Mouse (Mus musculus): ENCODE results near the gene Cd81.

Gene Cd81

DNA sequence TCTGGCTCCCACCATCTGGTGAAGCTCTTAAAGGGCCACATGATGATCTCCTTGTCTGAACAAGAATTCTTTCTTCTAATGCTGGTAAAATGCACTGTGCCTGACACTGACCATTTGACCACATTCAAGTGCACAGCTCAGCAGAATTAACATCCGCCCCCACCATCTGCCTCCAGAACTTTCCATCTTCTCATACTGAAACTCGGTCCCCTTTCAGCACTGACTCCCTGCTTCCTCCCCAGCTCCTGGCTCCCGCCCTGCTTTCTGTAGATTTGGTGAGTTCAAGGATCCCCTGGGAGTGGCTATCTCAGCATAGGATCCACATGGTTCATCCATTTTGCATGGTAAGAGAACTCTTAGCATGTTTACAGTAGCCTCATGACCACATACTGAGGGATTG is 31.8 kb upstream of the Cd81 start:
- no peak for DNase-seq (ENCODE audit: extremely low read depth, low read depth, low spot score)

DNA sequence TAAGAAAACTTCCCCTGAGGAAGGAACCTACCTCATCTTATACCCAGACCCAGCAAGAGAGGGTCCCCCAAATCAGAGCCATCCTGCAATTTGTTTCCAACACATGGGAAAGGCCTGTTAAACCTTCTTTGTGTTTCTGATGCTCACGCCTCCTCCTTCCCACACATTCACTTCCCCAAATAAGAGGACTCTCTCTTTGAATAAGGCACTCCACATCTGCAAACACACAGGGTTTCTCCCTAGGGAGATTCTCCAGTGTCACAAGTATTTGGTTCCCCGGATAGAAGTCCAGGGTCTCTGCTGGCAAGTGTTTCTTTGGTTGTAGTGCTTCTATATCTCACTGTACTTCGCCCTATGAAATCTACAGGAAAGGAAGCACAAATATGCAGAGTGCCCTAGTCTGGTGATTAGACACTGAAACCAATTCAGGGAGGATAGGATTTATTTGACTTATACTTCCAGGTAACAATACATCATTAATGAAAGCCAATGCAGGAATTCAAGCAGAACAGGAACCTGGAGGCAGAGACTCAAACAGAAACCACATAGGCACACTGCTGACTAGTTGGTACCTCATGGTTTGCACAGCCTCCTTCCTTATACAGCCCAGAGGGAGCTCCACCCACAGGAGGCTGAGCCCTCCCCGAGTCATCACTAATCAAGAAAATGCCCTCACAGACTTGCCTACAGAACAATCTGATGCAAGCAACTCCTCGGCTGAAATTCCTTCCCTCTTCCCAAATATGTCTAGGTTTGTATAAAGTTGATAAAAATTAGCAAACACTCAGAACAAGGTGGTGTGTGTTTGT is 31.0 kb upstream of the Cd81 start:
- no peak for DNase-seq (ENCODE audit: extremely low read depth, low read depth, low spot score)

DNA sequence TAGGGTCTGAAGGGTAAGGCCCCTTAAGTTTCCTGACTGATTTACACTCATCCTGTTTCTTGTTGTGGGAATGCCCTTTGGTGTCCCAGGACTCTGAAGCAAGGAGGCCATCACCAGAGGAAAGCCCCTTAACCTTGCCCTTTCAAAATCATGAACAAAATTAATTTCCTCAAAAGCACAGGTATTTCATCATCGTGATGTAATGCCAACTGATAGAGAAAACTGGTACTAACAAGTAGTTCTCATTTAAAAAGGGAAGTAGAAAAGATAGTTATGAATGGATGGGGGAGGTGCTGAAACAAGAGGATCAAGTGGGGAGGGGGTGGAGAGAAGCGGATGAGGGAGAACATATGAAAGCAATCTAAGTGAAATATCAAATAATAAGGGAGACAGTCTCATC is 29.0 kb upstream of the Cd81 start:
- no peak for DNase-seq (ENCODE audit: extremely low read depth, low read depth, low spot score)

DNA sequence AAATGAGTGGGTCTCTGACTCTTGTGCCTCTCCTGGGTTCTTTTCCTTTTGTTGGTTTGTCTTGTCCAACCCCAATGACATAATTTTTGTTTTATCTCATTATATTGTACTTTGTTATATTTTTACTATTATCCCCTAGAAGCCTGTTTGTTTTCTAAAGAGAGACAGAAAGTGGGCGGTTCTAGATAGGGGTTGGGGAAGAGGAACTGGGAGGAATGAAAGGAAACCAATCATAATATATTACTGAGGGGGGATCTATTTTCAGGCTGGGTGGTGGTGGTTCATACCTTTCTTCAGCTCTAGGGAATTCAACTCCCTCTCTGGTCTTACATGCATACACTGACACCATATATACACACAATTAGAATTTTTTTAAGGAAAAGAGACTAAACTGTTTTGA is 28.2 kb upstream of the Cd81 start:
- DNase-seq (ENCODE audit: extremely low read depth, low read depth, low spot score), result no peak

DNA sequence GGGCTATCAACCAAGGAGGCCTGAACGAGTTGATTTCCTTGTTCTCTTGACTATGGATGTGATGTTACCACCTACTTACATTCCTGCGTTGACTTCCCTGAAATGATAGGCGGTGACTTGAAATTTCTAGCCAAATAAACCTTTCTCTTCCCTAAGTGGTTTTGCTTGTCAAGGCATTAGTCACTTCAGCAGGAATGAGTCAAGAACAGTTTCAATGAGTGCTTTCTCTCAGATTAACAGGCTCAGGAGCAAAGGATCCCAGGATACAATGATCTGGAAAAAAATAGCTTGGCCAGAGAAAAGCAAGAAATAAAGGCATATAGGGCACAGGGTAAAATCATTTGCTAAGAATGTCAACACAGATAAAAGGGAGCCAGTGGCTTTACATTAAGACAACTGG is 27.0 kb upstream of the Cd81 start:
- no peak for DNase-seq (ENCODE audit: extremely low read depth, low read depth, low spot score)

DNA sequence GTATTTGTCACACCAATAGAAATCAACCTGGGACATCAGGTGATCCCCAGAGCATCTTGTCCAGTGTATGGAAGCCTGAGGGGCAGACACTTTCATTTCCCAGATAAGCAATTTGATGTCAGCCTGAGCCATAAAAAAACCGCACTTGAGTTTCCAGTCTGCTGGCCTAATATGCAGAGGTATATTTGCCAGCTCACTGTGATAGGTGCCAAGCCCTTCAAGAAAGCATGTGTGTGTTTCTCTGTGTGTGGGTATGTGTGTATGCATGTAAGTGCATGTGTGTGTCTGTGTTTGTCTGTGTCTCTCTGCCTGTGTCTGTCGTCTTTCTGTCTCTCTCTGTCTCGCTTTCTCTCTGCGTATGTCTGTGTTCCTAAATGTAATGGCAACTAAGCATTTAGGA is 25.3 kb upstream of the Cd81 start:
- DNase-seq (ENCODE audit: extremely low read depth, low read depth, low spot score), result no peak

DNA sequence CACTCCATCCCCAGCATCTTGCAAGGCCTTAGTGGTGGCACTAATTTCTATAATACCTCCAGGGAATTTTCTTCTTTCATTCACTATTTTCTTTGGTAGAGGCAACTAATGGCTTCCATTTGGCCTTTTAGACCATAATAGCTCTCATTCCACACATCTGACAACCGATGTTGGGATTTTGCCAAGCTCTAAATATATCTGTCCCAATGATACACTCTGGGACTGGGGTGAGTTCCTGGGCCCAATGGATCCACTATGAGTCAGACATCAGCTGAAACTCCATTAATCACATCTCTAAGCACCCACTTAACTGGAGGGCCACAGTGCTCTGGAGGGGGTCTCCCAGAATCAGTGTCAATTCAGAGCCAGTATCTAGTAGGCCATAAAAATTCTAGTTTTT is 20.7 kb upstream of the Cd81 start:
- no peak for DNase-seq (ENCODE audit: extremely low read depth, low read depth, low spot score)

GRCm38 (mm10) chr7:143033581-143033980 is 19.0 kb upstream of the Cd81 start:
- DNase-seq (ENCODE audit: extremely low read depth, low read depth, low spot score), result no peak

GRCm38 (mm10) chr7:143034112-143034511 is 18.4 kb upstream of the Cd81 start:
- no peak for DNase-seq (ENCODE audit: extremely low read depth, low read depth, low spot score)

DNA sequence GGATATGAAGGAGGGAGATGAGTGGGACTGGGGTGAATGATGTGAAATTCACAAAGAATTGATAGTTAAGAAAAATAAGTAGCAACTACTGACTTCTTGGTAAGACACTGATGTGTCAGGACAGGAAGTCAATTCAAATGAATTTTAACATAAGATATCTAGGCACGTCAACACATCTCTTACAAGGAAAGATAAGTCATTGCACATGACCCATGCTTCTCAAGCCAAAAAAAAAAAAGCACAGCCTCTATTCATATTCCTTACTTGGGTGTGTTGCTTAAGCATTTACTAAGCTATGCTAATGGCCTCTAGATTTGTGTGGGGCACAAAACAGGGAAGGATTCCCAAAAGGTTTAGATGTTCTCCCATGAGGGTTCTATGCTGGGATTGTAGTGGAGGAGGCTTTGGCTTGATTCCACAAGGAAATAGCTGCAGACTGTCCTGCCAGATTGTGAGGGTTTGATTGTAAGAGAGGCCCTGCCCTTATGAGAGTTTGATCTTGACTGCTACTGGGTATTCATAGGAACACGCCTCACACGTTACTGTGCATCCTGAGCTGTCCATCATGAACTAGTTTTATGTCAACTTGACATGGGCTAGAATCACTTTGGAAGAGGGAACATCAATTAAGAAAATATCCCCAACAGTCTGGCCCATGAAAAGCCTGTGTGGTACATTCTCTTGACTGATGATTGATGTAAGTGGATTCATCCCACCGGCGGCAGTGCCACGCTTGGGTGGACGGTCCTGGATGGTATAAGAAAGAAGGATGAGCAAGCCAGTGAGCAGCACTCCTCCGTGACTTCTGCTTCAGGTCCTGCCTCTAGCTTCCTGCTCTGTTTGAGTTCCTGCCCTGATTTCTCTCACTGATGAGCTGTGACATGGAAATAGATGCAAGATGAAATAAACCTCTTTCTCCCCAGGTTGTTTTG is 17.8 kb upstream of the Cd81 start:
- no peak for DNase-seq (ENCODE audit: extremely low read depth, low read depth, low spot score)

DNA sequence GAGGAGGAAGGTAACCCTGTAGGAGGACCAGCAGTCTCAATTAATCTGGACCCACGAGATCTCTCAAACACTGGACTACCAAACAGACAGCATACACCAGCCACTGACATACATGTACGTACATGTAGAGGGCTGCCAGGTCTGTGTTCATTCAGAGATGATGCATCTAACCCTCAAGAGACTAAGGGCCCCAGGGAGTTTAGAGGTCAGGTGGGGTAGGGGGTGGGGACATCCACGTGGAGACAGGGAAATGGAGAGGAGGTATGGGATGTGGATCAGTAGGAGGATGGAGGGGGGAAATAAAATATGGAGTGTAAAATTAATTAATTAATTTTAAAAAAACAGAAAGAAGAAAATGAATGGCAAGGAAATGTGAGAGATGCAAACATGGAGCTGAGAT is 15.8 kb upstream of the Cd81 start:
- no peak for DNase-seq (ENCODE audit: extremely low read depth, low read depth, low spot score)

- no peak for DNase-seq (ENCODE audit: extremely low read depth, low read depth, low spot score)
Observed at GRCm38 (mm10) chr7:143037306-143037705, 15.2 kb upstream of the Cd81 start.

DNA sequence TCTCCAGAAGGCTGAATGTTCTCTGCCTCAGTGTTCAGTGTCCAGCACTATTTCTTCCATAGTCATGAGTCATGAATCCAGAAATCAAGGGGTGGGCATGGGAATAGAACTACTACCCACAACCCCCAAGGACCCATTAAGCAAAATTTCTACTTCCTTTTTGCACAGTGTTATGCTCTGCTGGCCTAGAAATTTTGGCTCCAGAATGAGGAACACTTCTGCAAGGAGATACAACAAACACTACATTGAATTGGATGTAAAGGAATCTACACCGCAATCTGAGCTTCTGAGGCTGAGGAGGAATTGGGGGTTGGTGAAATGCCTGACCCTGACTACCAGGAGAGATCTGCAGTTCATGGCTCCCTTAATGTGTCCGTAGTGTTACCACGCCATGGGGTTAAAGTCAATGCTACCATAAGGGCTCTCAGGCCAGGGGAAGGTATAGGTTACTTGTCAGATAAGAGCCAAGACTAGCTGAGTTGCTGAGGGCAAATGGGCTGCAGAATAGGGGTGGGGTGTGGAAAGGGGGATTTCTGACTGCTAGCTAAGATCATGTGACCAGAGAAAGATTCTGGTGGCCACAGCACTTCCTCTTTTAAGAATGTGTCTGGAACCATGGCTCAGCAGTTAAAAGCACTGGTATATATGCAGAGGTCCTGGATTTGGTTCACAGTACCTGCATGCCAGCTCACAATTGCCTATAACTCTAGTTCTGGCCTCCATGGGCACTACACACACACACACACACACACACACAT is 14.2 kb upstream of the Cd81 start:
- DNase-seq (ENCODE audit: extremely low read depth, low read depth, low spot score), result no peak

DNA sequence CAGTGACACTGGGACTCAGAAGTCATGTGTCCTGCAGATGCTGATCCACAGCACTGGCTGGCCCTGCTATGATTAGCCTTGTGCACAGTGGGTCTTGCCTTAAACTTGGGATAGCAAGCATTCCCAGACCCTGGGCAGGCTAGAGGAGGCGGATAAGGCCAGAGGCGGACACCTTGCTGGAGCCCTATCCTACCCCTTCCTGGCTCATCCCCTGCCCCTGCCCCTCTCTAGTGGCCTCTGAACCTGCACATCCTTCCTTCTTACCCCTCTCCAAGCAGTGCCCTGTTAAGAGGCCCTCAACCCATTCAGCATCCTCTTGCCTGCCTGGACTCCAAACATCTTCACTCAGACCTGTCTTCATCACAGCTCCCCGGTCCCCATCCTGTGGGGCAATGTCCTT is 12.0 kb upstream of the Cd81 start:
- no peak for DNase-seq (ENCODE audit: extremely low read depth, low read depth, low spot score)

DNA sequence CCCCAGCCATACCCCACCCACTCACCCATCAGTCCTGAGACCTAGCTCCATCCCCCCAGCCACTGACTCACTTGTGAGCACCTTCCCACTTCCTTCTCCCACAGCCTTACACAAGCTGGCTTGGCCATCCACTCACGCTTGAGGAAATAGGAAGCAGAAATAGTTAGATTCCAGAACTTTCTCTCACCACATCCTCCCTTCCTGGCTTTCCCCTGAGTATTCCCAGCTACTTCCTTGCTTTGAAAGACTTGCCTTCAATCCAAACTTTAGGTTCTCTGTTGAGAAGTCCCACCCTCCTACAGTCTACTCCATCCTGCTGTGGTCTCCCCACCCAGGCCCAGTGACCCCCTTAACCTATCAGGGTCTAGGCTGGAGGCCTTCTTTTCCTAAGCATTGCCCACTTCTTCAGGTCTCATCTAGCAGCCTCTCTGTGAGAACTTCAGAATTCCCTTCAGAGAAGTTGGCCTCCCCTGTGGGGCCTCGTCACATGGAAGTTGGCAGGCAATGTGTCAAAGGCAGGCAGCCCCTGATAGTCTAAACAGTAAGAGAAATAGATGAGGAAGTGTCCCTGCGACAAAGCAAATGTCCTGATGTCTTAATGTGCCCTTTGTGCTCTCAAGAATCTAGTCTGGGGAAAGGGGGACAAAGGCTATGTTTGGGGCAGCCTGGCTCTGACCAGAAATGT is 11.3 kb upstream of the Cd81 start:
- DNase-seq (ENCODE audit: extremely low read depth, low read depth, low spot score), result no peak

DNA sequence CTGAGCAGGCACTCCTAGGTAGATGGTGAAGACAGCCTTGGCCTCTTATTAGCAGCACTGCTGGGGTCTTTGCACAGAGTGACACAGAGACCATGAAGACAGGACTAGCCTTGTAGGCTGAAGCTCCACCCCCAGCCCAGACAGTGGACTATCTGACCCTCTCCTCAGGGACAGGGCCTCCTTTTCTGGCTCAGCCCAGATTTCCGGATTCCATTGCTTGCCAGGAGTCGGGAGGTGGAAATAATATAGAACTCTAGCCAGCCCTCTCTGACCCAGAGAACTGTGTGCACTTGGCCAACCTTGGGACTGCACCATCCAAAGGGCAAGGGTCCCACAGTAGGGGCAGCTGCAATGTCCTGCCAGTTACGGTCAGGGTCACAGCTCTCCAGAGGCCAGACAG is 10.4 kb upstream of the Cd81 start:
- DNase-seq (ENCODE audit: extremely low read depth, low read depth, low spot score), result no peak

GRCm38 (mm10) chr7:143042897-143043300 is 9.6 kb upstream of the Cd81 start:
- DNase-seq (ENCODE audit: extremely low read depth, low read depth, low spot score), result no peak

DNA sequence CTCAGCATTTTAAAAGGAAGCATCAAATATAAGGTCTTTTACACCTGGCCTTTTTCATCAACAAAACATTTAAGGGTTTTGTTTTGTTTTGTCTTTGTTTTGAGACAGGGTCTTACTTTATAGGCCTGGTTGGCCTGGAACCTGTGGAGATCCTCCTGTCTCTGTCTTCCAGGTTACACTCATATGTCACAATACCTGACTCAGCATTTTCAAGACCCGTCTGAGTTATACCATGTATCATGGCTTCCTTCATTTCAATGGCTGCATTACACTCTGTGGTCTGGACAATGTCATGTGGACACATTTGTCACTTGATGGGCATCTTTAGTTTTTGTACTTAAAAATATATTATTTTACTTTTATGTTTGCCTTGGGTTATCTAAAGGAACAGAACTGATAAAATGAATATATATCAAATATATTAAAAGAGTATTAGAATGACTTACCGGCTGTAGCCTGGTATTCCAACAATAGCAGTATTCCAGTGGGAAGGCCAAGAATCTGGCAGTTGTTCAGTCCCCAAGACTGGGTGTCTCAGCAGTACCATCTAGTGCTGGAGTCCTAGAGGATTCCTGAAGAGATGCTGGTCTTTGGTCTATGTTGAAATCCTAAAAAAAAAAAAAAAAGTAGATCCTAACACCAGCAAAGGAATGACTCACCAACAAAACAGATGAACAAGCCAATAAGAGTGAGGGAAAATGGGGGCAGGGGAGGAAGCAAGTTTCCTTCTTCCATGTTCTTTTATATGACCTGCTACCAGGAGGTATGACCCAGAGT is 8.3 kb upstream of the Cd81 start:
- no peak for DNase-seq (ENCODE audit: extremely low read depth, low read depth, low spot score)

GRCm38 (mm10) chr7:143044826-143045206 is 7.7 kb upstream of the Cd81 start:
- DNase-seq (ENCODE audit: extremely low read depth, low read depth, low spot score), result no peak

GRCm38 (mm10) chr7:143046358-143046757 is 6.2 kb upstream of the Cd81 start:
- no peak for DNase-seq (ENCODE audit: extremely low read depth, low read depth, low spot score)
